In the genomic region with DNA sequence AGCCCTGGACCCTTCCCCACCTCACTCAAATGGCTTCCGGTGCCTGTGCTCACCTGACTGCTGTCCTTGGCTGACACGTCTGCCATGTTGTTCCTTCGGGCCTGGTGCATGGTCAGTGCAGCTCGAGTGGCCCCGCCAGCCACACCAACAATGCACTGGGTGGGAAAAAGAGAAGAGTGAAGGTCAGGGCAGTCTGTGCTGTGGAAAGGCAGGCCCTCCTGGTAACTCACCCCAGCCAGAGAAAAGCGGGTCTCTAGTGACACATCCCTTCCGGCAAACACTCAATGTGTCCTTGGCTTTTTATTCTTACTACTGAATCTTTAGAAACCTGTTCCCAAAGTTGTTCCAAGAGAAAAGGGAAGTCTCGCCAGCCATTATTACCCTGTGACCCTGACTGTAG, we compare ENCODE assay signal across 22 mouse cellular contexts. TPM values are rescaled to one million over a fixed set of nuclear protein-coding genes. Genes with fewer than 3 reads are reported as not detected.
"Had no signal": no experiment of that assay in that cellular context is flagged by ENCODE, and none has a peak within 500 bp of the region (broad histone marks: within the 10 kb centered on the region; RNA-seq: fewer than 3 reads in every experiment).

No protein-coding gene starts in this region.

- H3K4me2 ChIP-seq: kidney, embryonic 15.5 days; limb, embryonic 13.5 days; lung, embryonic 15.5 days; midbrain, embryonic 12.5 days had no signal

- H3K9me3 ChIP-seq: kidney, embryonic 15.5 days; limb, embryonic 13.5 days; lung, embryonic 15.5 days; megakaryocyte, embryonic 14.5 days; midbrain, embryonic 12.5 days had no signal

- H3K9ac ChIP-seq: kidney, embryonic 15.5 days; limb, embryonic 13.5 days; liver, embryonic 14.5 days; lung, embryonic 15.5 days; midbrain, embryonic 12.5 days had no signal

- H3K27ac ChIP-seq: kidney, embryonic 15.5 days; limb, embryonic 13.5 days; liver, embryonic 14.5 days; lung, embryonic 15.5 days; macrophage; midbrain, embryonic 12.5 days; stomach, postnatal 0 days had no signal

- H3K27me3 ChIP-seq: kidney, embryonic 15.5 days; limb, embryonic 13.5 days; lung, embryonic 15.5 days; megakaryocyte, embryonic 14.5 days had no signal

- H3K4me3 ChIP-seq: kidney, embryonic 15.5 days; limb, embryonic 13.5 days; lung, embryonic 15.5 days; megakaryocyte, embryonic 14.5 days; midbrain, embryonic 12.5 days had no signal

- DNase-seq: kidney, adult 2 months; kidney, postnatal 14 days; left cerebral cortex, postnatal 4 days; lung, postnatal 14 days; right cerebral cortex, postnatal 14 days; thymus, adult 2 months; thymus, postnatal 25 days had no signal

RNA-seq across cellular contexts. Expression of a gene that starts 19.6 kb away (rescaled TPM):
- total RNA-seq: layer of hippocampus, adult 8-10 months; layer of hippocampus, postnatal 14 days; left cerebral cortex, adult 18-20 months; left cerebral cortex, postnatal 10 days; left cerebral cortex, postnatal 4 days; midbrain, postnatal 0 days had no signal
- polyA plus RNA-seq: large intestine, adult 2 months; midbrain, embryonic 12.5 days; midbrain, postnatal 0 days; neural tube, embryonic 14.5 days had no signal
